Mouse (Mus musculus): ENCODE measurements around the gene Sbno2. TPM values are rescaled to one million over a fixed set of nuclear protein-coding genes. Genes with fewer than 3 reads are reported as not detected.

Sbno2 gene
- total and polyA plus RNA-seq, 3 experiments = 10.6 to 16.9 (median 11.2) TPM

- 79% methylated on average over 25 of the region's 25 CpGs for WGBS
- H3K9ac ChIP-seq (ENCODE audit: low read depth, low read length) = no peak overlapping the region
- intact Hi-C loops (cut with DNase I) = no loop called here
- H3K4me3 ChIP-seq = no peak overlapping the region
- no peak overlapping the region for H3K27ac ChIP-seq
- H3K36me3 ChIP-seq (ENCODE audit: control insufficient read depth, insufficient read depth, low read length) = no peaks in the 10 kb centered on the region
- TF ChIP-seq POLR2A (IDR thresholded peaks at IDR 0.05; ENCODE audit: insufficient read depth, low read depth, low read length) (no peak), CTCF (IDR thresholded peaks at IDR 0.05) (no peak), EP300 (IDR thresholded peaks at IDR 0.05; ENCODE audit: insufficient read depth, low read depth, low read length) (no peak)
- no peaks in the 10 kb centered on the region for H3K79me2 ChIP-seq (replicated peaks; ENCODE audit: control insufficient read depth, insufficient read depth, low read length)
- no peak for DNase-seq
- no peaks in the 10 kb centered on the region; the same call in 1 of the 2 replicates for H3K4me1 ChIP-seq (ENCODE audit: control insufficient read depth, insufficient read depth, low read length)
- H3K27me3 ChIP-seq (ENCODE audit: control insufficient read depth, insufficient read depth, low read length) = no peaks in the 10 kb centered on the region
These were observed 91.8 kb downstream of the Sbno2 start for GRCm38 (mm10) chr10:80013609-80014008.

DNA sequence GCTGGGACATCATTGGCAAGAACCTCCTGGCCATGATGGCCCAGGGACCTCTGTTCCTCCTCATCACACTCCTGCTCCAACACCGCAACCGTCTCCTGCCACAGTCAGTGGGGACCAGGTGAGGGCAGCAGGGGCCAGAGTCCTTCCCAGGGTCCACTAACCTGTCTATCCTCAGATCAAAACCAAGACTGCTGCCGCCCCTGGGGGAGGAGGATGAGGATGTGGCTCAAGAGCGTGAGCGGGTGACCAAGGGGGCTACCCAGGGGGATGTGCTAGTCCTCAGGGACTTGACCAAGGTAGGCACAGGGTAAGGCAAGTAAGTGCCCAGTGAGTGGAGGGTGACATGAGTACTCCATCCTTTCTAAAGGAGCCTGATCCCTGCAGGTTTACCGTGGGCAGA lies 93.6 kb downstream of the Sbno2 start:
- Histone ChIP-seq H3K4me1 (ENCODE audit: control insufficient read depth, insufficient read depth, low read length) (no peaks in the 10 kb centered on the region; the same call in 1 of the 2 replicates), H3K27ac (no peak overlapping the region), H3K9ac (ENCODE audit: low read depth, low read length) (no peak overlapping the region), H3K4me3 (no peak overlapping the region), H3K36me3 (ENCODE audit: control insufficient read depth, insufficient read depth, low read length) (no peaks in the 10 kb centered on the region), H3K79me2 (replicated peaks; ENCODE audit: control insufficient read depth, insufficient read depth, low read length) (no peaks in the 10 kb centered on the region), H3K27me3 (ENCODE audit: control insufficient read depth, insufficient read depth, low read length) (no peaks in the 10 kb centered on the region)
- TF ChIP-seq CTCF (IDR thresholded peaks at IDR 0.05) = no peak
- no peak for TF ChIP-seq EP300 (IDR thresholded peaks at IDR 0.05; ENCODE audit: insufficient read depth, low read depth, low read length)
- TF ChIP-seq POLR2A (IDR thresholded peaks at IDR 0.05; ENCODE audit: insufficient read depth, low read depth, low read length) = no peak
- no peak for DNase-seq
- 87% methylated on average over 6 of the region's 6 CpGs for WGBS
- intact Hi-C loops (cut with DNase I) = no loop called here

Other genes with a start within 250 kb of the Sbno2 start
Only the 30 nearest of the 34 such genes appear.
- not detected for gene Elane, start 219.3 kb downstream of the Sbno2 start, total RNA-seq (2021)
- 0.23 TPM in 1 of 2 replicates, not detected in the other for gene Elane, start 219.3 kb downstream of the Sbno2 start, polyA plus RNA-seq (2012; rRNA removed)
- 10 to 100 TPM; 22.9 to 98.7 TPM for gene Cfd, start 214.7 kb downstream of the Sbno2 start, total RNA-seq (2021)
- 85.9 and 490 TPM in 2 replicates for gene Cfd, start 214.7 kb downstream of the Sbno2 start, polyA plus RNA-seq (2012; rRNA removed)
- gene Med16, start 196.6 kb downstream of the Sbno2 start, total RNA-seq (2021) = 10 to 100 TPM; 40.8 to 54.1 TPM
- 54.9 and 62.4 TPM in 2 replicates for gene Med16, start 196.6 kb downstream of the Sbno2 start, polyA plus RNA-seq (2012; rRNA removed)
- not detected for gene Gm26602, start 194.7 kb downstream of the Sbno2 start, total RNA-seq (2021)
- not detected in 2 replicates for gene Gm26602, start 194.7 kb downstream of the Sbno2 start, polyA plus RNA-seq (2012; rRNA removed)
- gene Kiss1r, start 188.6 kb downstream of the Sbno2 start, total RNA-seq (2021) = under 1 TPM; 0.10 to 0.25 TPM
- gene Kiss1r, start 188.6 kb downstream of the Sbno2 start, polyA plus RNA-seq (2012; rRNA removed) = 0.79 and 1.5 TPM in 2 replicates
- gene R3hdm4, start 184.4 kb downstream of the Sbno2 start, total RNA-seq (2021) = 10 to 100 TPM; 82.4 to 85.6 TPM
- gene R3hdm4, start 184.4 kb downstream of the Sbno2 start, polyA plus RNA-seq (2012; rRNA removed) = 119 and 123 TPM in 2 replicates
- gene Arid3a, start 178.5 kb downstream of the Sbno2 start, total RNA-seq (2021) = 1 to 10 TPM; 1.3 to 1.5 TPM
- 0.88 and 1.7 TPM in 2 replicates for gene Arid3a, start 178.5 kb downstream of the Sbno2 start, polyA plus RNA-seq (2012; rRNA removed)
- 10 to 100 TPM; 27.8 to 29.4 TPM for gene Wdr18, start 145.4 kb downstream of the Sbno2 start, total RNA-seq (2021)
- 31.7 and 32.2 TPM in 2 replicates for gene Wdr18, start 145.4 kb downstream of the Sbno2 start, polyA plus RNA-seq (2012; rRNA removed)
- under 1 TPM; 0.20 to 0.31 TPM for gene Grin3b, start 134.9 kb downstream of the Sbno2 start, total RNA-seq (2021)
- 0.20 and 0.29 TPM in 2 replicates for gene Grin3b, start 134.9 kb downstream of the Sbno2 start, polyA plus RNA-seq (2012; rRNA removed)
- 100 to 1,000 TPM; 109 to 124 TPM for gene Tmem259, start 121.2 kb downstream of the Sbno2 start, total RNA-seq (2021)
- gene Tmem259, start 121.2 kb downstream of the Sbno2 start, polyA plus RNA-seq (2012; rRNA removed) = 184 and 220 TPM in 2 replicates
- gene Cnn2, start 117.0 kb downstream of the Sbno2 start, total RNA-seq (2021) = 10 to 100 TPM; 30.2 to 39.3 TPM
- gene Cnn2, start 117.0 kb downstream of the Sbno2 start, polyA plus RNA-seq (2012; rRNA removed) = 52.5 and 60.7 TPM in 2 replicates
- gene Abca7, start 109.1 kb downstream of the Sbno2 start, total RNA-seq (2021) = 1 to 10 TPM; 6.6 to 8.0 TPM
- 9.2 and 10.8 TPM in 2 replicates for gene Abca7, start 109.1 kb downstream of the Sbno2 start, polyA plus RNA-seq (2012; rRNA removed)
- 1 to 10 TPM; 3.5 to 5.1 TPM for gene Arhgap45, start 88.9 kb downstream of the Sbno2 start, total RNA-seq (2021)
- gene Arhgap45, start 88.9 kb downstream of the Sbno2 start, polyA plus RNA-seq (2012; rRNA removed) = 8.9 and 16.6 TPM in 2 replicates
- 10 to 100 TPM; 78.3 to 89.8 TPM for gene Polr2e, start 65.8 kb downstream of the Sbno2 start, total RNA-seq (2021)
- 182 and 194 TPM in 2 replicates for gene Polr2e, start 65.8 kb downstream of the Sbno2 start, polyA plus RNA-seq (2012; rRNA removed)
- 1,000 to 10,000 TPM in 1 of 2 experiments, 100 to 1,000 TPM in 1; 832 to 1,055 TPM for gene Gpx4, start 58.4 kb downstream of the Sbno2 start, total RNA-seq (2021)
- gene Gpx4, start 58.4 kb downstream of the Sbno2 start, polyA plus RNA-seq (2012; rRNA removed) = 860 and 993 TPM in 2 replicates
- gene Stk11, start 10.2 kb upstream of the Sbno2 start, total RNA-seq (2021) = 100 to 1,000 TPM; 140 to 161 TPM
- 127 and 144 TPM in 2 replicates for gene Stk11, start 10.2 kb upstream of the Sbno2 start, polyA plus RNA-seq (2012; rRNA removed)
- 1,000 to 10,000 TPM; 1,015 to 1,150 TPM for gene Atp5d, start 33.1 kb upstream of the Sbno2 start, total RNA-seq (2021)
- 1,139 and 1,938 TPM in 2 replicates for gene Atp5d, start 33.1 kb upstream of the Sbno2 start, polyA plus RNA-seq (2012; rRNA removed)
- 1 to 10 TPM; 3.9 to 4.9 TPM for gene Cbarp, start 35.3 kb upstream of the Sbno2 start, total RNA-seq (2021)
- gene Cbarp, start 35.3 kb upstream of the Sbno2 start, polyA plus RNA-seq (2012; rRNA removed) = 3.0 and 4.3 TPM in 2 replicates
- gene Midn, start 42.7 kb upstream of the Sbno2 start, total RNA-seq (2021) = 100 to 1,000 TPM in 1 of 2 experiments, 10 to 100 TPM in 1; 96.2 to 102 TPM
- gene Midn, start 42.7 kb upstream of the Sbno2 start, polyA plus RNA-seq (2012; rRNA removed) = 50.1 and 74.5 TPM in 2 replicates
- gene Cirbp, start 60.4 kb upstream of the Sbno2 start, total RNA-seq (2021) = 10 to 100 TPM; 34.2 to 43.2 TPM
- 62.5 and 85.8 TPM in 2 replicates for gene Cirbp, start 60.4 kb upstream of the Sbno2 start, polyA plus RNA-seq (2012; rRNA removed)
- 1 to 10 TPM; 5.9 to 6.0 TPM for gene 1600002K03Rik, start 67.4 kb upstream of the Sbno2 start, total RNA-seq (2021)
- gene 1600002K03Rik, start 67.4 kb upstream of the Sbno2 start, polyA plus RNA-seq (2012; rRNA removed) = 5.6 and 6.3 TPM in 2 replicates
- 1 to 10 TPM in 1 of 2 experiments, under 1 TPM in 1; 0.86 to 1.1 TPM for gene Efna2, start 73.9 kb upstream of the Sbno2 start, total RNA-seq (2021)
- 1.2 and 1.7 TPM in 2 replicates for gene Efna2, start 73.9 kb upstream of the Sbno2 start, polyA plus RNA-seq (2012; rRNA removed)
- gene Mum1, start 120.9 kb upstream of the Sbno2 start, total RNA-seq (2021) = 10 to 100 TPM; 11.1 to 11.8 TPM
- gene Mum1, start 120.9 kb upstream of the Sbno2 start, polyA plus RNA-seq (2012; rRNA removed) = 18.0 and 19.4 TPM in 2 replicates
- 1,000 to 10,000 TPM in 1 of 2 experiments, 100 to 1,000 TPM in 1; 943 to 1,108 TPM for gene Ndufs7, start 143.6 kb upstream of the Sbno2 start, total RNA-seq (2021)
- gene Ndufs7, start 143.6 kb upstream of the Sbno2 start, polyA plus RNA-seq (2012; rRNA removed) = 1,263 and 1,990 TPM in 2 replicates
- 1 to 10 TPM; 8.3 to 8.4 TPM for gene Gamt, start 155.4 kb upstream of the Sbno2 start, total RNA-seq (2021)
- 8.0 and 11.0 TPM in 2 replicates for gene Gamt, start 155.4 kb upstream of the Sbno2 start, polyA plus RNA-seq (2012; rRNA removed)
- gene Dazap1, start 155.9 kb upstream of the Sbno2 start, total RNA-seq (2021) = 10 to 100 TPM; 56.4 to 57.9 TPM
- gene Dazap1, start 155.9 kb upstream of the Sbno2 start, polyA plus RNA-seq (2012; rRNA removed) = 37.6 and 41.0 TPM in 2 replicates
- gene Rps15, start 186.9 kb upstream of the Sbno2 start, total RNA-seq (2021) = 100 to 1,000 TPM; 748 to 861 TPM
- gene Rps15, start 186.9 kb upstream of the Sbno2 start, polyA plus RNA-seq (2012; rRNA removed) = 880 and 1,041 TPM in 2 replicates
- gene Apc2, start 190.4 kb upstream of the Sbno2 start, total RNA-seq (2021) = 1 to 10 TPM; 2.3 to 2.6 TPM
- gene Apc2, start 190.4 kb upstream of the Sbno2 start, polyA plus RNA-seq (2012; rRNA removed) = 2.4 and 2.7 TPM in 2 replicates
- gene 2310011J03Rik, start 215.0 kb upstream of the Sbno2 start, total RNA-seq (2021) = 10 to 100 TPM; 13.3 to 14.5 TPM
- gene 2310011J03Rik, start 215.0 kb upstream of the Sbno2 start, polyA plus RNA-seq (2012; rRNA removed) = 27.3 and 28.9 TPM in 2 replicates
- gene Pcsk4, start 223.9 kb upstream of the Sbno2 start, total RNA-seq (2021) = 1 to 10 TPM; 1.4 to 1.8 TPM
- gene Pcsk4, start 223.9 kb upstream of the Sbno2 start, polyA plus RNA-seq (2012; rRNA removed) = 4.5 and 4.9 TPM in 2 replicates